Mouse (Mus musculus): ENCODE measurements at regions not wholly inside any gene's neighbourhood (a gene's known extent, or its start where the extent isn't known, plus 50 kb on each side); places are given as distances from the start of the nearest gene placed in this dataset.

DNA sequence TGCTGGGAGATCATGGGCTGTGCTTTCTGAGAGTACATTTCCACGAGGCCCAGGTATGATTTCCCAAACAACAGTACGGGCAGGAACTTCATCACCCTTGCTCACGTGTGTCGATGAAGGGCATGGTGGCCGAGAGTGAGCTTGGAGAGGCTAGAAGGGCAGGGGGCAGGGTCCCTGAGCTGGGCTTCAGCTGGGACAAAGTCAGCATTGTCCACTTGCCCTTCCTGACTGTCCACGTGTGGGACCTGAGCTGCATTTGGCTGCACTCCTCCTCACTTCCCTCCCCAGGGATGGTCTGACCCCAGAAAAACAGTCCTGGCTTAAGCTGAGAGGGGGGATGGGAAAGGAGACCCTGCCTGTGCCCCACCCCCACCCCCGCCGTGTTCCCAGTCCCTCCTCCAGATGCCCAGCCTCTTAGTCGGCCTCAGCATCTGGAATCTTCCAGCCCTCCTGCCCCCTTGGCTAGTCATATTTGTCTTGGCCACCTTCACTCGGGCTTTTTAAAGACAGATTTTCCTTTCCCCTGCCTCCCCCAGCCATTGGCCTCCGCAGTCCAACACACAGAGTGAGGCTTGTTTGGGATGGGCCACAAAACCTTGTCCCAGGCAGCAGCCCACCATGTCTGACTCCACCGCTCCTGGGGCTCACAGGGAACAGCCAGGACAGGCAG is 58.6 kb downstream of the Isg20 start:
- Histone ChIP-seq H3K4me1 (ENCODE audit: control insufficient read depth, insufficient read depth, low read length) (no peaks in the 10 kb centered on the region), H3K27me3 (replicated peaks; ENCODE audit: control insufficient read depth, insufficient read depth, low read length) (no peaks in the 10 kb centered on the region), H3K36me3 (ENCODE audit: control insufficient read depth, insufficient read depth, low read length) (no peaks in the 10 kb centered on the region), H3K4me3 (ENCODE audit: low read depth, low read length) (no peak overlapping the region), H3K9me3 (ENCODE audit: control insufficient read depth, low read length) (no peaks in the 10 kb centered on the region), H3K27ac (replicated peaks; ENCODE audit: low read depth, low read length) (peak overlapping the region; percentile 53), H3K4me2 (ENCODE audit: low read depth, low read length) (no peak overlapping the region), H3K9ac (ENCODE audit: low read depth, low read length) (no peak overlapping the region)
- 35% methylated on average over 12 of the region's 12 CpGs for WGBS
- no peak for DNase-seq (ENCODE audit: low spot score)
- ATAC-seq (ENCODE audit: low read depth): 0 out of 2 replicates have a peak, but pooled peaks have one; percentile 26

GRCm38 (mm10) chr7:78989751-78990206 is 63.5 kb upstream of the Acan start:
- H3K27ac ChIP-seq (replicated peaks; ENCODE audit: low read depth, low read length): peak overlapping the region; percentile 82
- peaks cover 7% of the 10 kb centered on the region; the same call in 1 of the 2 replicates for H3K4me1 ChIP-seq (ENCODE audit: control insufficient read depth, insufficient read depth, low read length)
- no peaks in the 10 kb centered on the region for H3K27me3 ChIP-seq (replicated peaks; ENCODE audit: control insufficient read depth, insufficient read depth, low read length)
- H3K36me3 ChIP-seq (ENCODE audit: control insufficient read depth, insufficient read depth, low read length): no peaks in the 10 kb centered on the region
- no peaks in the 10 kb centered on the region for H3K9me3 ChIP-seq (ENCODE audit: control insufficient read depth, low read length)
- peak overlapping the region; percentile 41 for H3K9ac ChIP-seq (ENCODE audit: low read depth, low read length)
- peak overlapping the region; percentile 36 for H3K4me3 ChIP-seq (ENCODE audit: low read depth, low read length)
- H3K4me2 ChIP-seq (ENCODE audit: low read depth, low read length): peak overlapping the region; percentile 59
- DNase-seq (ENCODE audit: low spot score): no peak
- 23% methylated on average over 5 of the region's 5 CpGs for WGBS
- ATAC-seq (ENCODE audit: low read depth): peak; percentile 42; the same call in 1 of the 2 replicates

- Histone ChIP-seq H3K9me3 (ENCODE audit: control insufficient read depth, low read length) (no peaks in the 10 kb centered on the region), H3K4me3 (ENCODE audit: low read depth, low read length) (peak overlapping the region; percentile 36), H3K4me2 (ENCODE audit: low read depth, low read length) (peak overlapping the region; percentile 59), H3K4me1 (ENCODE audit: control insufficient read depth, insufficient read depth, low read length) (peaks cover 7% of the 10 kb centered on the region; the same call in 1 of the 2 replicates), H3K27me3 (replicated peaks; ENCODE audit: control insufficient read depth, insufficient read depth, low read length) (no peaks in the 10 kb centered on the region), H3K9ac (ENCODE audit: low read depth, low read length) (peak overlapping the region; percentile 41), H3K27ac (replicated peaks; ENCODE audit: low read depth, low read length) (peak overlapping the region; percentile 82), H3K36me3 (ENCODE audit: control insufficient read depth, insufficient read depth, low read length) (no peaks in the 10 kb centered on the region)
- DNase-seq (ENCODE audit: low spot score) (peak; percentile 89), ATAC-seq (ENCODE audit: low read depth) (peak; percentile 89)
- WGBS: 3% methylated on average over 25 of the region's 27 CpGs
These were observed 62.8 kb upstream of the Acan start for GRCm38 (mm10) chr7:78990302-78991038.

DNA sequence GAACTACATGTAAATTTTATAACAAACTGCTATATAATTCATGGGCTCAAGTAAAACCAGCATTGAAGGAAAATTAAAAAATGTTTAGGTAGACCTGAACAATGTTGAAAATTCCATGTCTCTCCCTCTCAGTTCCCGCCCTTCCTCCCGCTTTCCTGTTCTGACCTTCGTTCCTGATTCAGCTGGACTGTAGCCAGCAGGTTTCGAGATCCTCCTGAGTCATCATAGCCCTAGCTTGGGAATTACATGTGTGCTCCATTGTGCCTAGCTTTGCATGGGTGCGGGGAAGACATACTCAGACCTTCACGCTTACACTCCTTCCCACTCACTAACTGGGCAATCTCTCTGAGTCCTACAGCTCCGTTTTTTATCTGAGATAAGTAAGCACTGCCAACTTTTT is 60.3 kb upstream of the Acan start:
- ATAC-seq (ENCODE audit: low read depth) (no peak), DNase-seq (ENCODE audit: low spot score) (no peak)
- Histone ChIP-seq H3K36me3 (ENCODE audit: control insufficient read depth, insufficient read depth, low read length) (no peaks in the 10 kb centered on the region), H3K27me3 (replicated peaks; ENCODE audit: control insufficient read depth, insufficient read depth, low read length) (no peaks in the 10 kb centered on the region), H3K4me2 (ENCODE audit: low read depth, low read length) (no peak overlapping the region), H3K4me3 (ENCODE audit: low read depth, low read length) (no peak overlapping the region), H3K9me3 (ENCODE audit: control insufficient read depth, low read length) (no peaks in the 10 kb centered on the region), H3K4me1 (ENCODE audit: control insufficient read depth, insufficient read depth, low read length) (peaks cover 7% of the 10 kb centered on the region; the same call in 1 of the 2 replicates), H3K9ac (ENCODE audit: low read depth, low read length) (no peak overlapping the region), H3K27ac (replicated peaks; ENCODE audit: low read depth, low read length) (no peak overlapping the region)
- 84% methylated on average over 7 of the region's 7 CpGs for WGBS

- DNase-seq (ENCODE audit: low spot score) (no peak), ATAC-seq (ENCODE audit: low read depth) (no peak)
- H3K9ac ChIP-seq (ENCODE audit: low read depth, low read length): no peak overlapping the region
- peaks cover 7% of the 10 kb centered on the region; the same call in 1 of the 2 replicates for H3K4me1 ChIP-seq (ENCODE audit: control insufficient read depth, insufficient read depth, low read length)
- 87% methylated on average over 8 of the region's 8 CpGs for WGBS
- H3K4me3 ChIP-seq (ENCODE audit: low read depth, low read length): no peak overlapping the region
- no peaks in the 10 kb centered on the region for H3K9me3 ChIP-seq (ENCODE audit: control insufficient read depth, low read length)
- H3K27me3 ChIP-seq (replicated peaks; ENCODE audit: control insufficient read depth, insufficient read depth, low read length): no peaks in the 10 kb centered on the region
- no peak overlapping the region for H3K4me2 ChIP-seq (ENCODE audit: low read depth, low read length)
- no peaks in the 10 kb centered on the region for H3K36me3 ChIP-seq (ENCODE audit: control insufficient read depth, insufficient read depth, low read length)
- no peak overlapping the region for H3K27ac ChIP-seq (replicated peaks; ENCODE audit: low read depth, low read length)
These were observed 59.1 kb upstream of the Acan start for GRCm38 (mm10) chr7:78994134-78994533.

- H3K4me3 ChIP-seq (ENCODE audit: low read depth, low read length): no peak overlapping the region
- DNase-seq (ENCODE audit: low spot score) (no peak), ATAC-seq (ENCODE audit: low read depth) (no peak)
- no peak overlapping the region for H3K9ac ChIP-seq (ENCODE audit: low read depth, low read length)
- 82% methylated on average over 2 of the region's 2 CpGs for WGBS
- H3K27ac ChIP-seq (replicated peaks; ENCODE audit: low read depth, low read length): no peak overlapping the region
- H3K4me2 ChIP-seq (ENCODE audit: low read depth, low read length): no peak overlapping the region
- H3K36me3 ChIP-seq (ENCODE audit: control insufficient read depth, insufficient read depth, low read length): no peaks in the 10 kb centered on the region
- H3K9me3 ChIP-seq (ENCODE audit: control insufficient read depth, low read length): no peaks in the 10 kb centered on the region
- no peaks in the 10 kb centered on the region for H3K27me3 ChIP-seq (replicated peaks; ENCODE audit: control insufficient read depth, insufficient read depth, low read length)
- H3K4me1 ChIP-seq (ENCODE audit: control insufficient read depth, insufficient read depth, low read length): peaks cover 7% of the 10 kb centered on the region; the same call in 1 of the 2 replicates
These were observed 58.2 kb upstream of the Acan start for GRCm38 (mm10) chr7:78995034-78995433.

DNA sequence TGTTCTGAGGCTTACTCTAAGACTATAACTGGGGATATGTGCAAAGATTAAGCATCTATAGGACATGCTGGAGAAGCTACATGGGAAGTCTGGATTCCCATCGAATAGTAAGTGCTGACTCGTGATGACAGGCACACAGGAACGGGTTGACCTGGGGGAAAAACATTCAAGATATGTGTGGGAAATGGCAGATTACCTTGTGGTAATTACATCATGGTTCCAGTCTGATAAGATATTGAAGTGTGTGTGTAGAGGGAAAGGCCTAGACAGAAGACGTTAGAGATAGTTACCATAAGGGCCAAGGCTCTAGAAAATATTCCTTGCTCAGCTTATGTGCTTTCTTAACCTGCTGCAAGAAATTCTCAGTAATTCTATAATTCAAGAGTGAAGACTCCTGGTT is 57.5 kb upstream of the Acan start:
- H3K36me3 ChIP-seq (ENCODE audit: control insufficient read depth, insufficient read depth, low read length): no peaks in the 10 kb centered on the region
- no peak overlapping the region for H3K9ac ChIP-seq (ENCODE audit: low read depth, low read length)
- H3K27ac ChIP-seq (replicated peaks; ENCODE audit: low read depth, low read length): no peak overlapping the region
- H3K27me3 ChIP-seq (replicated peaks; ENCODE audit: control insufficient read depth, insufficient read depth, low read length): no peaks in the 10 kb centered on the region
- no peak overlapping the region for H3K4me3 ChIP-seq (ENCODE audit: low read depth, low read length)
- WGBS: 76% methylated on average over 4 of the region's 4 CpGs
- H3K9me3 ChIP-seq (ENCODE audit: control insufficient read depth, low read length): no peaks in the 10 kb centered on the region
- no peak overlapping the region for H3K4me2 ChIP-seq (ENCODE audit: low read depth, low read length)
- H3K4me1 ChIP-seq (ENCODE audit: control insufficient read depth, insufficient read depth, low read length): peaks cover 5% of the 10 kb centered on the region; the same call in 1 of the 2 replicates
- ATAC-seq (ENCODE audit: low read depth): no peak
- DNase-seq (ENCODE audit: low spot score): no peak

All from embryonic facial prominence, embryonic 14.5 days (tissue).